Mouse (Mus musculus): ENCODE data around the gene 9330159F19Rik. TPM values are rescaled to one million over a fixed set of nuclear protein-coding genes. Genes with fewer than 3 reads are reported as not detected.

9330159F19Rik gene
- 10 to 100 TPM; 56.1 to 72.4 (median 61.3) TPM for total RNA-seq (2022)

DNA sequence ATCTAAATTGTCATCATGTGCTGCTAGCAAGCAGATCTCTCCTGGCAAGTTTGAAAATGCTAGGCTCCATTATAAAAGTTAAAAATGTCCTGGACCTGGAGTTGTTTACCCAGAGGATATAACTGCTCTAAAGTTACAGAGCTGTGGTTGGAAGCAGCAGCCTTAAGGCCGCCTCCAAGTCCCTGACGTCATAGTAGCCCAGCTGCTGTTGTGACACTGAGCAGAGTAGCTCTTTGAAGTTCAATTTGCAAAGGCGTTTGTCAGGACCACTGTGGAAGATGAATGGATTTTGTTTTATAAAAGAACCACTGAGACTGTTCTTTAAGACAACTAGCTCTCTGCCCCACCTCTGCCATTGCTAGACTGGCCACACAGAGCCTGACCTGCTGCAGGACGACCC, at the start of gene 9330159F19Rik:
Gene 9330159F19Rik (plus strand): TSS at position 154 of the 400 bp plus-strand sequence.
- peak in 1 of 2 experiments; percentile 54 for DNase-seq (ENCODE audit: low spot score in 2 of 2)

DNA sequence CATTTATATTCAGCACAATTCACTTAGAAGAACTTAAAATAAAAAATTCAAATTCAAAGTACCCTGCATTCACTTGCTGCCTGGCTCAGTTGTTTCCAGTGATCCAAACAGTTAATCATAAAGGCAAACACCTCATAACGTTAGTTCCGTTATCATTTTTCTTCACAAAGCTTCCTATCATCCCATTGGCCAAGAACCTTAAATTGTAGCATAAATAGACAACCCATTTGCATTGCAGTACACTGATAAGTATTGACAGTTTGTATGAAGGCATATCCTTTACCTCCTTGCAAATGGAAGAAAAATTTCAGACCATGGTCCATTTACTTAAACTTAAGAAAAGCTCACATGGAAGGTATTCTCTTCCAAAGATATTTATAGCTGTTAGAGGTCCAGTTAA, 49.7 kb upstream of the 9330159F19Rik start:
- no peak for DNase-seq (ENCODE audit: low spot score in 2 of 2)

DNA sequence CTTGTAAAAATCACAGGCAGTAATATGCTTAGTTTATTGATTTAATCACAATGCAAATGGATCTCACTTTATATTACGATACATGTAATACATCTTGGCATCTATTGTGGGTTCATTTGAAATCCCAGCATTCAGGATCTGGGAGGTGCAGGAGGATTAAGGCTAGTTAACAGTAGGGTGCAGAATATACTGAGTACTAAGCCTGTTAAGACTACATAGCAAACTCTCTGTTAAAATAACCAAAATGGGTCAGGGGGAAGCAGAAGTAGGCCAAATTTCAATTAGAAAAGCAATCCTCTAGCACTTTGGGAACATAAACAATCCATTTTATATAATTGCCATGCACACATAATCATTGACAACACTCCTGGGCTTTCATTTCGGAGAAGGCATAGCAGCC, 37.6 kb upstream of the 9330159F19Rik start:
- no peak for DNase-seq (ENCODE audit: low spot score in 2 of 2)

DNA sequence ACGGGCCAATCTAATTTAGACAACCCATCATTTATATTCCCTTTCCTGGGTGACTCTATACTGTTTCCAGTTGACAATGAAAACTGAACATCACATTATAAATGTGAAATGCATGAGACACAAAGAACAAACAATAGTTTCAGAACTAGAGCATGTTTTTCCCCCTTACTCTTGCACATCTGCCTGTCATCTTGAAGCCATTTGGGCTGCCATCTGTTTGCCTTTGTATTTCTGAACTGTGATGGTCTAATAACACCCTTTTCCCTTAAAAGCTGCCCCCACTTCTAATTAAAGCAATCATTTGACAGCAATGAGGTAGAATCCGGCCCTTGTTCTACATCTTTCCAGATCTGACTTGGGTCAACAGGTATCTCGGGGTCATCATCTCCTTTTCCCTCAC, 35.8 kb upstream of the 9330159F19Rik start:
- no peak for DNase-seq (ENCODE audit: low spot score in 2 of 2)

DNA sequence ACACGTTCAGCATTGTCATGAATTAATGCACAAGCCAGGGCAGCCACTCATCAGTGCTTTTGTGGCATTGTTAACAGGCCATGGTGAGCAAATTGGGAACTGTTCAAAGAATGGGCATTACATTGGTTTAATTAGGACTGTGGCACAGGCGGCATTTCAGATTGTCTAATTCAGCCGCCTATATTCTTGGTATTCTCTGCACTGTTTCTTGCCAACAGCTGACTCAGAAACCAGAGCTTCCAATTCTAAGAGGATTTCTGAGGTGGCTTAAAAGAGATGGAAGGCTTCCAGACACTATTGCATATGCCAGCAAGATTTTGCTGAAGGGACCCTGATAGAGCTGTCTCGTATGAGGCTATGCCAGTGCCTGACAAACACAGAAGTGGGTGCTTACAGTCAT, 34.5 kb upstream of the 9330159F19Rik start:
- peak in 1 of 2 experiments; percentile 33 for DNase-seq (ENCODE audit: low spot score in 2 of 2)

DNA sequence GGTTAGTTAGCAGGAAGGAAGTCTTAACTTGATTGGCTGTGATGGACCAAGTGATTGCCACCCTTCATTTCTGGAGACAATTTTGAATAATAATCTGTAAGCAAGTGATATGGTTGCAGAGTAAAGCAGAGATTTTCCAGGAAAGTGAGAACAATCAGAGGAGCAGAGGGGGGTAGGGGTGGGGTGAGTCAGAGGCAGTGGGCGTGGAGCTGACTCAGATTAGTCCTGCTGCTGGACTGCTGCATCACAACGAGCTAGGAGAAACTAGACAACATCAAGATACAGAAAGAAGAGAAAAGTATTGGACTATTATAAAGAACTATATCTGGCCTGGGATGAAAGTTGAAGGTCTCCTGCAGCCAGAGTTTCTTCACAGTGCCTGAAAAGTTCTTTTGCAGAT, 33.4 kb upstream of the 9330159F19Rik start:
- DNase-seq (ENCODE audit: low spot score in 2 of 2), result peak in 1 of 2 experiments; percentile 70

DNA sequence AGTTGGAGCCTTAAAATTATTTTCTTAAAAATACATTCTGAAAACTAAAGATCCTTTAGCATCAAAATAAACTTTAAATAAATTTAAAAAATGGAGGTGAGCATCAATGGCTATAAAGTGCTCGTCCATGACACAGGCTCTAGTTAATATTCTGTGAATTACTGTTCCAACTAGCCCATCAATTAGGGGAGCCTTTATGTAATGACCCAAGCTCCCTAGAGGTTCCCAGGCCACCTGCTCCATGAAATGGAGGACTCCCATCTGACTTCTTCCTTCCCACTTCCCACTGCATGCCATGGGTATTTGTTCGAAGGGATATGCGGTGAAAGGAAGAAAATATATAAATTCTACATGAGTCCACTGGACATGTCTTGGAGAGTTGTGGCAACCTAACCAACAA, 31.2 kb upstream of the 9330159F19Rik start:
- no peak for DNase-seq (ENCODE audit: low spot score in 2 of 2)

DNA sequence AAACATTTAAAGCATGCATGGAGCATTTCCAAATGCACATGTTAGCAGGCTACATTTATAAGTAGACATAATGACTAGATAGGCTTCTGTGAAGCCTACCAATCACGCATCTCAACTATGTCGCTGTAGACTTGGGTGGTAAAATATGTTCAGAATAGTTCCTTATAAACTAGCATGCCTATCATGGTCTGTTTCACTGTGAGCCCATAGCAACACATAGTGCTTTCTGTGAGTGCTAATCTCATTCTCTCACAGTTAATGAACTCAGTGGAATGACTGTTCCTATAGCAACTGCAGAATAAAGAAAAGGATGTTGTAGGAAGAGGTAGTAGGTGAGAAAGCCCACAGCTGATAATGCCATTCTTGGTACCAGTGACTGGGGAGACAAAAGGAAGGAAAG, 30.4 kb upstream of the 9330159F19Rik start:
- DNase-seq (ENCODE audit: low spot score in 2 of 2), result no peak

DNA sequence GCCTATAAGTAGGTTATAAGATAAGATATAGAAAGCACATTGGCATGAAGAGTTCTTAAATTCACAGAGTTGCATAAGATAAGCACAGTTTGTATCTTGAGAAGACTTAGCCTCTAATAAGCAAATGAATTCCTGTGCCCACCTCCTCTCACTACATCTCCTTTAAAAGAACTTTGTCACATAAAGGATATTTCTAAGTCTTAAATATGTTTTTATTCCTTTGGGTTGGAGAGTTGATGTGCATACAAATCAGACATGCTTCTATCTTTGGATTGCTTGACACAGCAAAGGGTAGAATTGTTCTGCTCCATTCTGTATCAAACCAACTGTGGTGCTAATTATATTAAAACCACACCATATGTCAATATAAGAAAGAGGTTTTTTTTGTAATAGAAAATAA, 17.6 kb upstream of the 9330159F19Rik start:
- no peak for DNase-seq (ENCODE audit: low spot score in 2 of 2)

DNA sequence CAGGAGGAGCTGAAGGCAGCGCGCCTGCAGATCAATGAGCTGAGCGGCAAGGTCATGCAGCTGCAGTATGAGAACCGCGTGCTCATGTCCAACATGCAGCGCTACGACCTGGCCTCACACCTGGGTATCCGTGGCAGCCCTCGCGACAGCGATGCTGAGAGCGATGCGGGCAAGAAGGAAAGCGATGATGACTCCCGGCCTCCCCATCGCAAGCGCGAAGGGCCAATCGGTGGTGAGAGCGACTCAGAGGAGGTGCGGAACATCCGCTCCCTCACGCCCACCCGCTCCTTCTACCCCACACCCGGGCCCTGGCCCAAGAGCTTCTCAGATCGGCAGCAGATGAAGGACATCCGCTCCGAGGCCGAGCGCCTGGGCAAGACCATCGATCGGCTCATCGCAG, 14.6 kb upstream of the 9330159F19Rik start:
- no peak for DNase-seq (ENCODE audit: low spot score in 2 of 2)

DNA sequence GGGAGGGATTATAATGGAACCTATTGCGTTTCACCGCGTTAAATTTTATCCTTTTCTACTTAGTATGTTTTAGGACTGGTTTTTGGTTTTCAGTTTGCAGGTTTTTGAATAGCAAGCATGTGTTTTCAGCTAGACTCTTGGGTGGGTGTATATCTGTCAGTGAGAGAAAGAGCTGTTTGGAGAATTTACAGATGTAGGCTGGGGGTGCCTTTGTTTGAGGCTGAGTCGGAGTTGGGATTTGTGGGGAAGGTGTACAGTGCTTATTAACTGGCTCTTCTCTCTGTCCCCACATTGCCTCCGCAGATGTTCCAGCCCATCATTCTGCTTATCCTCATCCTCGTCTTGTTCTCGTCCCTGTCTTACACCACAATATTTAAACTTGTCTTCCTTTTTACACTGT, 12.8 kb upstream of the 9330159F19Rik start, which contains the start of gene Gm49353:
Gene Gm49353 (plus strand): TSS at position 313 of the 400 bp plus-strand sequence.
- no peak for DNase-seq (ENCODE audit: low spot score in 2 of 2)

DNA sequence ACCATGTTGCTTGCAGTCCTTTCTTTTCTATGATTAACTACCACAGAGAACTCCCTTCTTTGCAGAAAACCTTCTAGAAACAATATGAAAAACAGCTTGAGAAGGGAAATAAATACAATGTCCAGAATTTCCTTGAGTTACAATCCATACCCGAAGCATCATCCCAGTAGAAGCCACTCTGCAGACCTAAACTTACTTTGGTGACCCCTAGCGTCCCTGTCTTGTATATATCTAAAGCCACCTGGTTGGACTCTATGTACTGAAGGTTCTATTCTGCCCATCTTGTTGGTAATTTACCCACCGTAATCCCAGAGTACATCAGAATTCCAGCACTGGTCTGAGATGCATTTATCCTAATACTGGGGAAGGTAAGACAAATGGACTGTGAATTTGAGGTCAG, 11.6 kb upstream of the 9330159F19Rik start:
- no peak for DNase-seq (ENCODE audit: low spot score in 2 of 2)

DNA sequence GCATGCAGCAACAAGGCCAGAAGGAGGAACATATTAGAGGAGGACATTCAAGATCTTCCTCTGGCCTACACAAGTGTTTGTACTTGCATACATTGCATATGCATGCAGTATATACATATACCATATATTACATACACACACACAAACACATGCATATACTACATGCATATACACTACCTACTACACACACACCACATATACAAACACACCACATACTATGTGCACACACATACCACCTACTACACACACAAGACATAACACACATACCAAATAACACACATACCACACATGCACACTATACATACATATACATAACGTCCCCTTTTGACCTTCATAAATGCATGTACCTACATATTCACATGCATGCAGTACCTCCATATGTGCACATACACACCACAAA, 10.8 kb upstream of the 9330159F19Rik start:
- DNase-seq (ENCODE audit: low spot score in 2 of 2), result no peak

DNA sequence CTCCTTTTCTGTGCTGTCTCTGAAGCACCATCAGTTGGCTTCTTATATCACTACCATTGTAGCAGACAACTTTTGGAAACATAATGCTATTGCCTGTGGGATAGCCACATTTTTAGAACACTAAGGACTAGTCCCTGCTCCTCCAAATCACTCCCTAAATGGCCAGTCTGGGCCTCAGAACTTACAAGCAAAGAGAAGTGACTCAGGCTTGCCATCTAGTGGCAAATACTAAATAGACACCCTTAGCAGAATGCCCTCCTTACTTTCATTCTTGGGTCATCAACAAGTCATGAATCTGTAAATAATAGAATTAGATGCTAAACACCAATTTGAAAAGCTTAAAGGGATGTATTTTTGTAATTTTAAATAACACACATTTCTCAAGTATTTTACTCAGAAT, 4.7 kb upstream of the 9330159F19Rik start:
- no peak for DNase-seq (ENCODE audit: low spot score in 2 of 2)

DNA sequence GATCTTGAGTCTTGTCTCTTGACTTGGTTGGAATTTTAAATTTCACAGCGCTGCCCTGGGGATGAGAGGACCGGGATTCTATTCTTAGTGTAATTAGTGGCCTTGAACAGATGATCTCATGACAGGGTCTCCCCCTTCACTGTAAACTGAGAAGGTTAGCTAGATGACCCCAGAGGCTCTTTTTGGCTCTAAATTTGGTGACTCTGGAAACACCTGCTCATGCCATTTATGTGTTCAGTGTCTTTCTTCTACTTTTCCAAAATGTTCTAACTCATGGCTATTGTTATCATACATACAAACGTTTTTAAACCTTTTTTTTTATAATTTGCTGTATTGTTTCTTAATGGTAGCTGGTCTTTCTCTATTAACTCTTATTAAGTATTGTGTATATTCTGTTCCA, 2.7 kb upstream of the 9330159F19Rik start:
- DNase-seq (ENCODE audit: low spot score in 2 of 2), result no peak

DNA sequence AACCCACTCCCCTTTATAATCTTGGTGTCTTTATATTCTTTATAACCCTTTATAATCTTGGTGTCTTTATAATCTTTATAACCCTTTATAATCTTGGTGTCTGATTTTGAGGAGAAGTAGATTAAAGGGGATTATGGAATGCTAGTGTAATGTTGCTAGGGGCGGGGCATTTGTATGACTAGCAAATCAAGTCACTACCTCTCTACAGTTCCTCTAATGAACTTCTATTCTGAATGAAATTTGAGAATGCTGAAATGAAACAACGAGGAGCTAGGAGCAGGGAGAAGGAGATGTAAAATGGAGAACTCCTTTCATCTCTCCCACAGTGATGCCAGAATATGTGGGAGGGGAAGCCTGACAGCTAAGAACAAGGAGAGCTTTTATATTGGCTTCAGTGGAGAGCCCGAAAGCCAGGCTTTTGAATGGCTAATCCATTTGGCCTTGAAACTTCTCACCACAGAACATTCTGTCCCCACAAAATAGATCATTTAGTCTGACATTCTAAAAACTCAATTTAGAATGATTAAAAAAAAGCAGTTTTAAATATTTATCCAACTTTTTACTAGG, 2.2 kb downstream of the 9330159F19Rik start:
- peak in 1 of 2 experiments; percentile 51 for DNase-seq (ENCODE audit: low spot score in 2 of 2)

DNA sequence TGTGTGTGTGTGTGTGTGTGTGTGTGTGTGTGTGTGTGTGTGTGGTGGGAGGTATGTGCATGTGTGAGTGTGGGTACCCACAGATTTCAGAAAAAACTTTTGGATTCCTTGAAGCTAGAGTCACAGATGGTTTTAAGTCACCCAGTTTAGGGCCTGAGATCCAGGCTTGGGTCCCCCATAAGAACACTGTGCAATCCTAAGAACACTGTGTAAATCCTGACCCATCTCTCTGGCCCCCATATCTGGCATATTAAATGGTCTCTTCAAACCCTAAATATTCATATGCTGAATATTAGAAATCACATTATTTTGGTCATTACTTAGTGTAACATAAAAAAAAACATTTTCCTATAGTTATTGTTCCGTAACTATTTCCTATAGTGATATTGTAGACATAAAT, 5.6 kb downstream of the 9330159F19Rik start:
- DNase-seq (ENCODE audit: low spot score in 2 of 2), result no peak

DNA sequence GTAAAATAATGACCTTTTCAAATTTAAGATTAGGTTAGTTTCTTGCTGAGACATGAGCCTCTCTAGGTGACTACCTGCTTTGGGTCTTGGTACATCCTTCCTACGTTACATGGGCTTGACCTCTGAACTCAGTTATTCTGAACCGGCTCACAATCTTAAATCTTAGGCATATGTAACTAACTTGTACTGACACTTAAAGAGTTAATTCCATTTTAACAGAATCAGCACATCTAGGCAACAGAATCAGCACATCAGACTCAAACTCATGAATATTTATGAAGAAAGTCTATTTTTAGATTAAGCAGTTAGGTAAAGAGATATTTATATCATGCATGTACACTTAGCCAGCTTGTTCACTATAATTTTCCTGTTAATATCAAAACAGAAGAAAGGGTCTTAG, 6.0 kb downstream of the 9330159F19Rik start:
- no peak for DNase-seq (ENCODE audit: low spot score in 2 of 2)

DNA sequence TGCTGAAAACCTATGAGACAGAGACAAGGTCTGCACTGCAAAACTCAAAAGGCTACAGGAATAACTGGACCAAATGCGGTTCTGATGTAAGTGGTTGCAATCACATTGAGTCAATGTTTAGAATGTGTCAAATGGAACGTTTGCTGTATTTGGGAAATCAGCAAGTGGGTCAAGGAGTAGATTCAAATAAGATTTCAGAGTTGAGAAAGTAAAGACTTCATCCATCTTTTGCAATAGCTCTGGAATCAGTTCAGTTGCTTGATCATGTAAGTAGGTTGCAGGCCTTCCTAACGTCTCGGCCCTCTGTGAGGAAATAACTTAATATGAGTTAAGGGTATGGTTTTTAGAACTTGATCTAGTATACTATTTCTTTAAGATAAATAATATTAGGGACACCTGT, 13.9 kb downstream of the 9330159F19Rik start:
- DNase-seq (ENCODE audit: low spot score in 2 of 2), result no peak

DNA sequence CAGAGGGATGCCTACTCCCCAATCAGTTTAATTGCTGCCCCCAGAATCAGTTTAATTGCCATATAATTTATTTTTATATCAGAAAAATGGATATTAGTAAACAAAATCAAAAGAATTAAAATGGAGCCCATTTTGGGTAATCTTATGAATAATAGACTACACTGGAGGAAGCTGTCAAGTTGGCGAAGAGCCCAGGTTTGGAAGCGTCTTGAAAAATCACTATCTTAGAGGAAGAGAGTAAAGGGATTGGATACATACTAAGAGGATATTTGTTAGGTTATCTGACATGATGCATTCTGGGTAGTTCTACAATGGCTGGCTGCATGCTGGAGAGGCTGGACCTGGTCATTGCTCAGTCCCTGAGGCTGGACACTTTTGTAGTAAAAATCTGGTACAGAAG, 19.8 kb downstream of the 9330159F19Rik start:
- no peak for DNase-seq (ENCODE audit: low spot score in 2 of 2)
